Mouse (Mus musculus): Measurements from ENCODE around the gene Cysrt1. TPM values are rescaled to one million over a fixed set of nuclear protein-coding genes. Genes with fewer than 3 reads are reported as not detected.

Cysrt1 gene
- total RNA-seq, 1 experiment from 2014 or later, result 1.0 TPM

- ATAC-seq (ENCODE audit: extremely low read depth, insufficient number of reproducible peaks, low FRiP score, poor library complexity, severe bottlenecking), result peak; percentile 49
These were observed 48.9 kb downstream of the Cysrt1 start for GRCm38 (mm10) chr2:25193330-25193770.

Other genes with a start within 250 kb of the Cysrt1 start
- 21.5 and 22.8 TPM in 2 replicates for gene Nsmf, start 188.1 kb downstream of the Cysrt1 start, total RNA-seq (2017)
- gene Entpd8, start 162.1 kb downstream of the Cysrt1 start, total RNA-seq (2017), result not detected in 2 replicates
- not detected in 2 replicates for gene Noxa1, start 147.3 kb downstream of the Cysrt1 start, total RNA-seq (2017)
- 1.7 and 3.6 TPM in 2 replicates for gene Nrarp, start 61.7 kb downstream of the Cysrt1 start, total RNA-seq (2017)
- gene Tor4a, start 45.6 kb downstream of the Cysrt1 start, total RNA-seq (2017), result 50.0 and 56.1 TPM in 2 replicates
- gene Nelfb, start 31.0 kb downstream of the Cysrt1 start, total RNA-seq (2017), result 95.0 and 104 TPM in 2 replicates
- gene Stpg3, start 27.8 kb downstream of the Cysrt1 start, total RNA-seq (2017), result not detected in 2 replicates
- gene Fam166a, start 23.7 kb downstream of the Cysrt1 start, total RNA-seq (2017), result not detected in 2 replicates
- gene Tubb4b, start 17.8 kb downstream of the Cysrt1 start, total RNA-seq (2017), result 222 and 223 TPM in 2 replicates
- gene Slc34a3, start 8.1 kb downstream of the Cysrt1 start, total RNA-seq (2017), result not detected in 2 replicates
- gene Rnf224, start 5.7 kb downstream of the Cysrt1 start, total RNA-seq (2017), result not detected in 2 replicates
- gene Rnf208, start 197 bp downstream of the Cysrt1 start, total RNA-seq (2017), result 0.58 TPM in 1 of 2 replicates, not detected in the other
- gene AL732309.1, start 4.4 kb upstream of the Cysrt1 start, total RNA-seq (2017), result 6.1 and 8.7 TPM in 2 replicates
- 6.9 and 16.7 TPM in 2 replicates for gene Tmem203, start 13.0 kb upstream of the Cysrt1 start, total RNA-seq (2017)
- 4.9 and 6.9 TPM in 2 replicates for gene Tprn, start 20.2 kb upstream of the Cysrt1 start, total RNA-seq (2017)
- gene Ssna1, start 30.0 kb upstream of the Cysrt1 start, total RNA-seq (2017), result 31.0 and 33.0 TPM in 2 replicates
- gene Anapc2, start 30.0 kb upstream of the Cysrt1 start, total RNA-seq (2017), result 49.5 and 82.2 TPM in 2 replicates
- not detected in 2 replicates for gene Tmem210, start 45.7 kb upstream of the Cysrt1 start, total RNA-seq (2017)
- gene Lrrc26, start 47.5 kb upstream of the Cysrt1 start, total RNA-seq (2017), result not detected in 2 replicates
- not detected in 2 replicates for gene Grin1, start 76.7 kb upstream of the Cysrt1 start, total RNA-seq (2017)
- 49.2 and 79.5 TPM in 2 replicates for gene Man1b1, start 89.9 kb upstream of the Cysrt1 start, total RNA-seq (2017)
- gene Dpp7, start 113.9 kb upstream of the Cysrt1 start, total RNA-seq (2017), result 24.7 and 25.5 TPM in 2 replicates
- 8.7 and 11.7 TPM in 2 replicates for gene Uap1l1, start 123.2 kb upstream of the Cysrt1 start, total RNA-seq (2017)
- not detected in 2 replicates for gene Sapcd2, start 129.9 kb upstream of the Cysrt1 start, total RNA-seq (2017)
- not detected in 2 replicates for gene Entpd2, start 153.4 kb upstream of the Cysrt1 start, total RNA-seq (2017)
- gene Npdc1, start 156.9 kb upstream of the Cysrt1 start, total RNA-seq (2017), result not detected in 2 replicates
- gene Fut7, start 180.8 kb upstream of the Cysrt1 start, total RNA-seq (2017), result 4.0 and 4.5 TPM in 2 replicates
- 15.7 and 21.4 TPM in 2 replicates for gene Abca2, start 186.3 kb upstream of the Cysrt1 start, total RNA-seq (2017)
- gene Clic3, start 214.4 kb upstream of the Cysrt1 start, total RNA-seq (2017), result not detected in 2 replicates
- gene Paxx, start 218.6 kb upstream of the Cysrt1 start, total RNA-seq (2017), result 38.3 and 54.9 TPM in 2 replicates
- gene Ptgds, start 227.6 kb upstream of the Cysrt1 start, total RNA-seq (2017), result not detected in 2 replicates

All from neutrophil, adult 5-6 weeks (primary cell).